Mouse (Mus musculus): ENCODE measurements around the gene Vamp1. TPM values are rescaled to one million over a fixed set of nuclear protein-coding genes. Genes with fewer than 3 reads are reported as not detected.

Gene Vamp1
- total RNA-seq, 2 experiments from 2014 or later, result 17.5 to 19.2 TPM

GRCm38 (mm10) chr6:125212621-125213020 is 2.7 kb upstream of the Vamp1 start:
- no peak for DNase-seq

GRCm38 (mm10) chr6:125213129-125213528 is 2.2 kb upstream of the Vamp1 start:
- no peak for DNase-seq

GRCm38 (mm10) chr6:125213715-125214114 is 1.6 kb upstream of the Vamp1 start:
- DNase-seq, result no peak

GRCm38 (mm10) chr6:125216898-125217297 is 1.5 kb downstream of the Vamp1 start:
- no peak for DNase-seq

GRCm38 (mm10) chr6:125217899-125218298 is 2.5 kb downstream of the Vamp1 start:
- DNase-seq, result no peak

- DNase-seq, result no peak
Observed at GRCm38 (mm10) chr6:125218963-125219362, 3.6 kb downstream of the Vamp1 start.

GRCm38 (mm10) chr6:125221115-125221745 is 5.9 kb downstream of the Vamp1 start:
- no peak for DNase-seq

GRCm38 (mm10) chr6:125222146-125222545 is 6.8 kb downstream of the Vamp1 start:
- DNase-seq, result no peak

GRCm38 (mm10) chr6:125222577-125222976 is 7.2 kb downstream of the Vamp1 start:
- no peak for DNase-seq

GRCm38 (mm10) chr6:125225518-125226115 is 10.3 kb downstream of the Vamp1 start:
- DNase-seq, result no peak

- no peak for DNase-seq
Observed at GRCm38 (mm10) chr6:125230571-125230970, 15.2 kb downstream of the Vamp1 start.

GRCm38 (mm10) chr6:125231117-125232044 is 16.0 kb downstream of the Vamp1 start, which contains the start of gene Tapbpl:
Tapbpl (minus strand) TSS chr6:125231860.
- DNase-seq, result no peak

GRCm38 (mm10) chr6:125232045-125232437 is 16.7 kb downstream of the Vamp1 start:
- no peak for DNase-seq

- no peak for DNase-seq
Observed at GRCm38 (mm10) chr6:125232516-125232915, 17.2 kb downstream of the Vamp1 start.

GRCm38 (mm10) chr6:125233816-125234519 is 18.6 kb downstream of the Vamp1 start:
- no peak for DNase-seq

- DNase-seq, result no peak
Observed at GRCm38 (mm10) chr6:125234520-125234828, 19.1 kb downstream of the Vamp1 start.

- no peak for DNase-seq
Observed at GRCm38 (mm10) chr6:125236341-125236740, 21.0 kb downstream of the Vamp1 start.

- no peak for DNase-seq
Observed at GRCm38 (mm10) chr6:125236782-125237181, 21.4 kb downstream of the Vamp1 start, which contains the start of gene Cd27. Cd27 (minus strand) TSS chr6:125237010.

- DNase-seq, result no peak
Observed at GRCm38 (mm10) chr6:125237421-125237820, 22.1 kb downstream of the Vamp1 start.

- DNase-seq, result no peak
Observed at GRCm38 (mm10) chr6:125238396-125238795, 23.0 kb downstream of the Vamp1 start.

- DNase-seq, result no peak
Observed at GRCm38 (mm10) chr6:125239547-125239946, 24.2 kb downstream of the Vamp1 start.

GRCm38 (mm10) chr6:125240617-125241016 is 25.3 kb downstream of the Vamp1 start:
- no peak for DNase-seq

Measured in gastrocnemius, postnatal 25 days (tissue).